Comparison of ENCODE assay signal across 7 mouse cellular contexts in genomic region chr1:189867497-189867896, GRCm38 (mm10). TPM values are rescaled to one million over a fixed set of nuclear protein-coding genes. Genes with fewer than 3 reads are reported as not detected.
DNase-seq lines count a peak whose midpoint lies in the region; ATAC-seq lines count a peak whose summit lies in the region.

No protein-coding gene starts in this region.

- 0 out of 2 replicates have a peak, but pooled peaks have one; percentile 20 for ATAC-seq in granulocyte monocyte progenitor cell, adult 5-6 weeks (replicated peaks; ENCODE audit: poor library complexity, severe bottlenecking)

- peak; percentile 53 for DNase-seq in adrenal gland, postnatal 25 days
- DNase-seq in kidney, adult 9 months = peak; percentile 62
- peak; percentile 69 for DNase-seq in lung, postnatal 14 days
- no peak for DNase-seq in frontal cortex, postnatal 25 days (ENCODE audit: low spot score in 2 of 2)
- DNase-seq in left cerebral cortex, adult 9 months (ENCODE audit: low spot score in 2 of 2) = no peak
- no peak for DNase-seq in frontal cortex, postnatal 10 days (ENCODE audit: low spot score in 2 of 2)

RNA-seq across cellular contexts. Expression of gene Smyd2, which starts 54.7 kb away (rescaled TPM):
- 74.5 and 80.8 TPM in 2 replicates for total RNA-seq in adrenal gland, postnatal 25 days (2021)
- total RNA-seq in granulocyte monocyte progenitor cell, adult 5-6 weeks (2014; fragmentation: Nextera tagmentation) = 72.5 and 97.7 TPM in 2 replicates
- total RNA-seq in granulocyte monocyte progenitor cell, adult 5-6 weeks (2017) = 97.8 and 98.0 TPM in 2 replicates

Comparison
In these comparisons a context has a peak if more than half of its experiments do, and no peak if none do; other contexts are left out.
1. DNase-seq: peak in adrenal gland, postnatal 25 days (single experiment), kidney, adult 9 months (single experiment) and lung, postnatal 14 days (single experiment); none in frontal cortex, postnatal 25 days (0 of 2), left cerebral cortex, adult 9 months (0 of 2) and frontal cortex, postnatal 10 days (0 of 2).